In genomic region chr2:34531801-34532298, GRCm38 (mm10) we compare ENCODE assay signal across 9 mouse cellular contexts.
A peak's percentile ranks its signal among the peaks of the same experiment; 100 is the strongest.
DNase-seq lines count a peak whose midpoint lies in the region; ATAC-seq and TF ChIP-seq lines count a peak whose summit lies in the region.
"Had no signal": no experiment of that assay in that cellular context is flagged by ENCODE, and none has a peak within 500 bp of the region (broad histone marks: within the 10 kb centered on the region; RNA-seq: fewer than 3 reads in every experiment).

No protein-coding gene starts in this region.

- no peak for DNase-seq in kidney, postnatal 36 days
- DNase-seq in brain, embryonic 14.5 days (ENCODE audit: low read depth): peak; percentile 91
- DNase-seq in left cerebral cortex, adult 2 months (ENCODE audit: extremely low spot score in 1 of 2, low spot score in 2 of 2): peak; percentile 22 to 25
- no peak for DNase-seq in natural killer cell, adult 2 months (ENCODE audit: low spot score in 2 of 2)
- DNase-seq in thymus, adult 2 months: no peak

- 0 out of 2 replicates have a peak, but pooled peaks cover 3% of the 10 kb centered on the region for H3K36me3 ChIP-seq in kidney, embryonic 15.5 days
- no peaks in the 10 kb centered on the region for H3K36me3 ChIP-seq in heart, embryonic 12.5 days
- H3K36me3 ChIP-seq in stomach, embryonic 15.5 days: no peaks in the 10 kb centered on the region
- no peaks in the 10 kb centered on the region for H3K36me3 ChIP-seq in thymus, adult 2 months (ENCODE audit: control insufficient read depth, insufficient read depth, low read length)
- H3K36me3 ChIP-seq: neural tube, embryonic 12.5 days had no signal

- H3K4me2 ChIP-seq in kidney, embryonic 15.5 days: no peak overlapping the region
- H3K4me2 ChIP-seq in heart, embryonic 12.5 days: no peak overlapping the region
- 0 out of 2 replicates have a peak overlapping the region, but pooled peaks have one; percentile 12 for H3K4me2 ChIP-seq in stomach, embryonic 15.5 days
- H3K4me2 ChIP-seq: neural tube, embryonic 12.5 days had no signal

- H3K4me3 ChIP-seq in kidney, embryonic 15.5 days (replicated peaks): no peak overlapping the region
- no peak overlapping the region for H3K4me3 ChIP-seq in heart, embryonic 12.5 days
- H3K4me3 ChIP-seq in left cerebral cortex, adult 2 months: no peak overlapping the region
- no peak overlapping the region for H3K4me3 ChIP-seq in stomach, embryonic 15.5 days (replicated peaks)
- H3K4me3 ChIP-seq in thymus, adult 2 months (ENCODE audit: control insufficient read depth, insufficient read depth, low read length): no peak overlapping the region
- H3K4me3 ChIP-seq: neural tube, embryonic 12.5 days had no signal

- H3K9me3 ChIP-seq in kidney, embryonic 15.5 days (replicated peaks): no peaks in the 10 kb centered on the region
- no peaks in the 10 kb centered on the region for H3K9me3 ChIP-seq in heart, embryonic 12.5 days (replicated peaks)
- no peaks in the 10 kb centered on the region for H3K9me3 ChIP-seq in stomach, embryonic 15.5 days
- H3K9me3 ChIP-seq: neural tube, embryonic 12.5 days had no signal

- peak overlapping the region; percentile 52; the same call in 1 of the 2 replicates for H3K27ac ChIP-seq in kidney, embryonic 15.5 days
- H3K27ac ChIP-seq in heart, embryonic 12.5 days (ENCODE audit: poor library complexity, severe bottlenecking): peak overlapping the region; percentile 67
- H3K27ac ChIP-seq in left cerebral cortex, adult 2 months: no peak overlapping the region; the same call in 1 of the 2 replicates
- H3K27ac ChIP-seq in stomach, embryonic 15.5 days: peak overlapping the region; percentile 78
- H3K27ac ChIP-seq in thymus, adult 2 months (ENCODE audit: control insufficient read depth, insufficient read depth, low read length): no peak overlapping the region
- H3K27ac ChIP-seq: neural tube, embryonic 12.5 days had no signal

- WGBS in kidney, embryonic 15.5 days: 48% methylated on average over 3 of the region's 3 CpGs
- WGBS in heart, embryonic 12.5 days: 33% methylated on average over 3 of the region's 3 CpGs
- WGBS in stomach, embryonic 15.5 days: 17% methylated on average over 3 of the region's 3 CpGs
- 88% methylated on average over 3 of the region's 3 CpGs for WGBS in thymus, adult 2 months

- H3K9ac ChIP-seq in kidney, embryonic 15.5 days: no peak overlapping the region
- H3K9ac ChIP-seq in heart, embryonic 12.5 days: no peak overlapping the region
- H3K9ac ChIP-seq in stomach, embryonic 15.5 days: no peak overlapping the region
- H3K9ac ChIP-seq: neural tube, embryonic 12.5 days had no signal

- ATAC-seq in kidney, embryonic 15.5 days (replicated peaks; ENCODE audit: low FRiP score): no peak; the same call in 1 of the 2 replicates
- peak; percentile 71; the same call in 1 of the 2 replicates for ATAC-seq in heart, embryonic 12.5 days (ENCODE audit: insufficient number of reproducible peaks, low FRiP score)
- ATAC-seq in stomach, embryonic 15.5 days (ENCODE audit: insufficient read depth, low FRiP score, low read depth): peak; percentile 79

- intact Hi-C loops in left cerebral cortex, adult 2 months (cut with DNase I): no loop called here

- no peak for TF ChIP-seq POLR2A in brain, embryonic 14.5 days (IDR thresholded peaks at IDR 0.05; ENCODE audit: borderline replicate concordance, extremely low read depth, insufficient read depth, insufficient read length, poor library complexity, severe bottlenecking)
- TF ChIP-seq POLR2A in thymus, adult 2 months (IDR thresholded peaks at IDR 0.05; ENCODE audit: control insufficient read depth, extremely low read depth, insufficient read depth, low read length, poor library complexity): no peak

- TF ChIP-seq CTCF in brain, embryonic 14.5 days (IDR thresholded peaks at IDR 0.05; ENCODE audit: borderline replicate concordance, extremely low read depth, insufficient read depth, insufficient read length): no peak
- no peak for TF ChIP-seq CTCF in left cerebral cortex, adult 2 months (IDR thresholded peaks at IDR 0.05)
- TF ChIP-seq CTCF in thymus, adult 2 months (IDR thresholded peaks at IDR 0.05; ENCODE audit: borderline replicate concordance, control insufficient read depth, extremely low read depth, insufficient read depth, low read length, poor library complexity): no peak

- H3K4me1 ChIP-seq in kidney, embryonic 15.5 days: peaks cover 24% of the 10 kb centered on the region
- peaks cover 40% of the 10 kb centered on the region for H3K4me1 ChIP-seq in heart, embryonic 12.5 days (replicated peaks)
- H3K4me1 ChIP-seq in stomach, embryonic 15.5 days: peaks cover 24% of the 10 kb centered on the region
- H3K4me1 ChIP-seq in thymus, adult 2 months (replicated peaks; ENCODE audit: control insufficient read depth, insufficient read depth, low read length): no peaks in the 10 kb centered on the region

- no peaks in the 10 kb centered on the region for H3K27me3 ChIP-seq in kidney, embryonic 15.5 days
- no peaks in the 10 kb centered on the region for H3K27me3 ChIP-seq in heart, embryonic 12.5 days (replicated peaks)
- no peaks in the 10 kb centered on the region for H3K27me3 ChIP-seq in stomach, embryonic 15.5 days (replicated peaks)
- no peaks in the 10 kb centered on the region for H3K27me3 ChIP-seq in thymus, adult 2 months (ENCODE audit: control insufficient read depth, insufficient read depth, low read length)
- H3K27me3 ChIP-seq: neural tube, embryonic 12.5 days had no signal

Comparison
In these comparisons a context has a peak if more than half of its experiments do, and no peak if none do; other contexts are left out.
1. H3K27ac ChIP-seq: peak in kidney, embryonic 15.5 days (single experiment), heart, embryonic 12.5 days (single experiment) and stomach, embryonic 15.5 days (single experiment); none in left cerebral cortex, adult 2 months (single experiment) and thymus, adult 2 months (single experiment).
2. DNase-seq: peak in brain, embryonic 14.5 days (single experiment) and left cerebral cortex, adult 2 months (2 of 2); none in kidney, postnatal 36 days (0 of 2), natural killer cell, adult 2 months (0 of 2) and thymus, adult 2 months (single experiment).